Mouse (Mus musculus) kidney, postnatal 10 days (tissue): ENCODE results near the gene Megf9.
A peak's percentile ranks its signal among the peaks of the same experiment; 100 is the strongest.

Experiments used
- DNase-seq: peaks from one replicate; pipeline ENCODE4 v3.0.0; 2021; ENCODE audit warnings: mixed read lengths

Megf9 gene

GRCm38 (mm10) chr4:70534891-70535269 lies at the start of gene Megf9:
Megf9 (minus strand) TSS chr4:70534995.
- peak; percentile 99 for DNase-seq

- DNase-seq, result peak; percentile 64
Observed at GRCm38 (mm10) chr4:70579654-70580053, 44.9 kb upstream of the Megf9 start.

GRCm38 (mm10) chr4:70578301-70578700 lies 43.5 kb upstream of the Megf9 start:
- DNase-seq, result no peak

- DNase-seq, result no peak
Observed at GRCm38 (mm10) chr4:70576096-70576495, 41.3 kb upstream of the Megf9 start.

GRCm38 (mm10) chr4:70573926-70574325 lies 39.1 kb upstream of the Megf9 start:
- DNase-seq, result no peak

GRCm38 (mm10) chr4:70553888-70554287 lies 19.1 kb upstream of the Megf9 start:
- DNase-seq, result no peak

GRCm38 (mm10) chr4:70553230-70553797 lies 18.5 kb upstream of the Megf9 start:
- no peak for DNase-seq

GRCm38 (mm10) chr4:70552120-70552519 lies 17.3 kb upstream of the Megf9 start:
- no peak for DNase-seq

- DNase-seq, result no peak
Observed at GRCm38 (mm10) chr4:70547411-70548148, 12.8 kb upstream of the Megf9 start.

GRCm38 (mm10) chr4:70545869-70546542 lies 11.2 kb upstream of the Megf9 start:
- no peak for DNase-seq

- DNase-seq, result no peak
Observed at GRCm38 (mm10) chr4:70544390-70544789, 9.6 kb upstream of the Megf9 start.

GRCm38 (mm10) chr4:70542387-70542786 lies 7.6 kb upstream of the Megf9 start:
- no peak for DNase-seq

GRCm38 (mm10) chr4:70540743-70541142 lies 5.9 kb upstream of the Megf9 start:
- no peak for DNase-seq

- DNase-seq, result no peak
Observed at GRCm38 (mm10) chr4:70536661-70537580, 2.1 kb upstream of the Megf9 start.

- DNase-seq, result peak; percentile 62
Observed at GRCm38 (mm10) chr4:70535711-70536311, 1.0 kb upstream of the Megf9 start.

- DNase-seq, result no peak
Observed at GRCm38 (mm10) chr4:70535289-70535688, 494 bp upstream of the Megf9 start.

GRCm38 (mm10) chr4:70534078-70534890 lies 511 bp downstream of the Megf9 start:
- peak; percentile 61 for DNase-seq

GRCm38 (mm10) chr4:70533056-70533805 lies 1.6 kb downstream of the Megf9 start:
- no peak for DNase-seq

- no peak for DNase-seq
Observed at GRCm38 (mm10) chr4:70531021-70531420, 3.8 kb downstream of the Megf9 start.

GRCm38 (mm10) chr4:70528622-70529021 lies 6.2 kb downstream of the Megf9 start:
- DNase-seq, result no peak

GRCm38 (mm10) chr4:70523346-70523745 lies 11.4 kb downstream of the Megf9 start:
- DNase-seq, result no peak
